Mouse (Mus musculus): ENCODE results near the gene Primpol. TPM values are rescaled to one million over a fixed set of nuclear protein-coding genes. Genes with fewer than 3 reads are reported as not detected.
"Not testable (repeated sequence)": the region's sequence is repeated elsewhere in the genome, so short reads cannot be mapped to it uniquely, and the experiment has no call there.

The Primpol gene
- polyA plus RNA-seq, 1 experiment from 2014 or later, result 7.6 TPM

DNA sequence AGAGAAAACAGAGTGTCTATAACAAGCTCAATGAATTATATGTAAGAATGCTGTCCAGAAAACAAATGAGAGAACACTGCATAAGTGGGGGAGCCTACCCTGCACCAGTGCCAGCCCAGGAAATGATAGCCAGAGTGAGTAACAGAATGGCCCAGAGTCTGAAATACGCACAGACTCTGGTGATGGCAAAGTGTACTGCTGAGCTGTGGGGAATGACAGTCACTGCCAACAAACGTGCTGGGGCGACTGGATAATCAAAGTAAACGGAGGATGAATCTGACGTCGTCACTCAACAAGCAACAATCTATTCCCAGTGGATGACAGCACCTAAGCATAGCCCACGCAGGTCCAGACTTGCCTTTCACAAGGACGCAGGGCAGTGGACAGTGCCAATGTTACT lies 23.9 kb downstream of the Primpol start:
- no peaks in the 10 kb centered on the region for H3K9me3 ChIP-seq (ENCODE audit: control insufficient read depth)
- no peak for TF ChIP-seq CTCF (IDR thresholded peaks at IDR 0.05; ENCODE audit: low read depth)
- no peak overlapping the region for H3K4me2 ChIP-seq (replicated peaks; ENCODE audit: low read depth)
- H3K27ac ChIP-seq (ENCODE audit: low read depth, low read length), result no peak overlapping the region
- no peak overlapping the region for H3K4me3 ChIP-seq (ENCODE audit: low read depth, low read length)
- WGBS, result 81% methylated on average over 8 of the region's 8 CpGs
- H3K36me3 ChIP-seq (ENCODE audit: control insufficient read depth, insufficient read depth), result peaks cover 6% of the 10 kb centered on the region; the same call in 1 of the 2 replicates
- H3K27me3 ChIP-seq (replicated peaks; ENCODE audit: control insufficient read depth, insufficient read depth, low read length), result no peaks in the 10 kb centered on the region
- H3K4me1 ChIP-seq (replicated peaks; ENCODE audit: control insufficient read depth, insufficient read depth, low read length), result no peaks in the 10 kb centered on the region
- no peak for ATAC-seq
- H3K9ac ChIP-seq (ENCODE audit: low read depth, low read length), result no peak overlapping the region

DNA sequence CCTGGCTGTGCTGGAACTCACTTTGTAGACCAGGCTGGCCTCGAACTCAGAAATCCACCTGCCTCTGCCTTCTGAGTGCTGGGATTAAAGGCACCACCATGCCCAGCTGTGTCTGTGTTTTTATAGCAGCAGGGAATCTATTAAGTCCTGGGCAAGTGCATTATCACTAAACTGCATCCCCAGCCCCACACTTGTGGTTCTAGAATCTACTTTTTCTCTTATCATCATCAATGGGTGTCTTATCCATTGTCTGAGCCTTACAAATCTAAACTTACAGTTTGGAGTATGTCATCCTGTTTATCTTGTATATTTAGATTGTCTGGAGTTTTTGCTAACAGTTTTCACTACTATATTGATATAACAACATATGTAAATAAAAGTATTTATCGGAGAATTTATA lies 28.3 kb downstream of the Primpol start:
- 93% methylated on average over 2 of the region's 2 CpGs for WGBS
- H3K4me3 ChIP-seq (ENCODE audit: low read depth, low read length), result no peak overlapping the region
- H3K9me3 ChIP-seq (ENCODE audit: control insufficient read depth), result no peaks in the 10 kb centered on the region
- no peak for TF ChIP-seq CTCF (IDR thresholded peaks at IDR 0.05; ENCODE audit: low read depth)
- no peaks in the 10 kb centered on the region for H3K4me1 ChIP-seq (replicated peaks; ENCODE audit: control insufficient read depth, insufficient read depth, low read length)
- no peak overlapping the region for H3K27ac ChIP-seq (ENCODE audit: low read depth, low read length)
- no peak overlapping the region for H3K9ac ChIP-seq (ENCODE audit: low read depth, low read length)
- no peak for ATAC-seq
- no peaks in the 10 kb centered on the region for H3K27me3 ChIP-seq (replicated peaks; ENCODE audit: control insufficient read depth, insufficient read depth, low read length)
- H3K4me2 ChIP-seq (replicated peaks; ENCODE audit: low read depth), result no peak overlapping the region
- H3K36me3 ChIP-seq (ENCODE audit: control insufficient read depth, insufficient read depth), result peaks cover 12% of the 10 kb centered on the region; the same call in 1 of the 2 replicates

DNA sequence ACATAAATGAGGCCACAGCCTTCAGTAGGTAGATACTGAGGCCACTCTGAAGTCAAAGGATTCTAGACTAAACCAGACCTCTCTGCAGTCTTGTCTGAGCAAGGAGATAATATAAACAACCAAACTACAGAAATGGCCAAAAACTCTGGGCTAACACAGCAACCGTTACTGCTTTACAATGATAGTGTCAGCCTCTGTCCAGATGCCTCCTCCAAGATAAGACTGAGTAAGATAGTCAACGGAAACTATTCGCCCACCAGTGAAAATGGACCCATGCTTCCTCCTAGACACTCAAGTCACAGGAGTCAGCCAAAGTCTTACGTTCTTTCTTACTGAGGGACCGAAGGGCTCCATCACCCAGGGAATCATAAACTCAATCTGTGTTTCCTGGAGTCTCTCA lies 29.1 kb downstream of the Primpol start:
- H3K4me3 ChIP-seq (ENCODE audit: low read depth, low read length), result no peak overlapping the region
- ATAC-seq, result no peak
- WGBS, result 76% methylated on average over 5 of the region's 5 CpGs
- no peak for TF ChIP-seq CTCF (IDR thresholded peaks at IDR 0.05; ENCODE audit: low read depth)
- H3K36me3 ChIP-seq (ENCODE audit: control insufficient read depth, insufficient read depth), result peaks cover 12% of the 10 kb centered on the region; the same call in 1 of the 2 replicates
- no peak overlapping the region for H3K4me2 ChIP-seq (replicated peaks; ENCODE audit: low read depth)
- no peak overlapping the region for H3K27ac ChIP-seq (ENCODE audit: low read depth, low read length)
- no peaks in the 10 kb centered on the region for H3K4me1 ChIP-seq (replicated peaks; ENCODE audit: control insufficient read depth, insufficient read depth, low read length)
- no peaks in the 10 kb centered on the region for H3K27me3 ChIP-seq (replicated peaks; ENCODE audit: control insufficient read depth, insufficient read depth, low read length)
- H3K9ac ChIP-seq (ENCODE audit: low read depth, low read length), result no peak overlapping the region
- no peaks in the 10 kb centered on the region for H3K9me3 ChIP-seq (ENCODE audit: control insufficient read depth)

DNA sequence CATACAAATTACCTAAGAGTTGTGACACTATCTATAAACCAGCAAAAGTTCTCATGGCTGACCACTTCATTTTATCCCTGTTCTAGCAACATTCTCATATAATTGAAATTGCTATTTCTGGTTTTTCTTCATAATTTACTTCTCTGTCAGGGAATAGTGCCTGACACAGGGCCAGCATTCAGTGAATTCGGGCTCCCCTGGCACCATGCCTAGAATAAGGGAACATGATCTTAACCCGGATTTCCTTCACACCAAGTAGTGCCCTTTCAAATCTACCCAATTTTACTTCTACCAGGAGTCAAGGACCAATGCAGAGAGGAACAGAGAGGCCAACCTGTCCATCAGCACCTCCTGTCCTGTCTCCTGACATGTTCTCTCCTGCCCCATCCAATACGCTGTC lies 31.4 kb downstream of the Primpol start:
- H3K9me3 ChIP-seq (ENCODE audit: control insufficient read depth), result no peaks in the 10 kb centered on the region
- WGBS, result 79% methylated on average over 3 of the region's 3 CpGs

DNA sequence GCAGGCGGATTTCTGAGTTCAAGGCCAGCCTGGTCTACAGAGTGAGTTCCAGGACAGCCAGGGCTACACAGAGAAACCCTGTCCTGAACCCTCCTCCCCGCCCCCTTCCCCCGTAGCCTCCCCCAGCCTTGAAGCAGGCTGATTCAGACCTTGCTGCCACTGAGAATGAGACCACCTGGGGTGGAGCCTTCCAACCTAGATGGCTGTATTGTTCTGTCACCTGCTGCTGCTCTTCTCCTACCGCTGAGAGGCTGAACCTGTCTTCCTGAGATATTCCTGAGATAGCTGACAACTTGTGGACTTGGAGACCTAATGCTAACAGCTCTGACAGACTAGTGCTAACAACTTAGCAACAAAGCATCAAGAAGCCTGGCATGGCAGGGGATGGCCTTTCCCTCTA lies 32.7 kb downstream of the Primpol start:
- H3K27me3 ChIP-seq (replicated peaks; ENCODE audit: control insufficient read depth, insufficient read depth, low read length); H3K4me2 ChIP-seq (replicated peaks; ENCODE audit: low read depth); H3K27ac ChIP-seq (ENCODE audit: low read depth, low read length); ATAC-seq; H3K4me1 ChIP-seq (replicated peaks; ENCODE audit: control insufficient read depth, insufficient read depth, low read length); H3K9me3 ChIP-seq (ENCODE audit: control insufficient read depth); H3K9ac ChIP-seq (ENCODE audit: low read depth, low read length); H3K4me3 ChIP-seq (ENCODE audit: low read depth, low read length): not testable (repeated sequence)
- WGBS, result 71% methylated on average over 4 of the region's 4 CpGs
- peaks cover 39% of the 10 kb centered on the region for H3K36me3 ChIP-seq (ENCODE audit: control insufficient read depth, insufficient read depth)

More for the DNA sequence above, 31.4 kb downstream of the Primpol start:
- no peak for TF ChIP-seq CTCF (IDR thresholded peaks at IDR 0.05; ENCODE audit: low read depth)
- H3K4me1 ChIP-seq (replicated peaks; ENCODE audit: control insufficient read depth, insufficient read depth, low read length), result no peaks in the 10 kb centered on the region
- ATAC-seq, result no peak
- H3K4me2 ChIP-seq (replicated peaks; ENCODE audit: low read depth), result no peak overlapping the region
- no peaks in the 10 kb centered on the region for H3K27me3 ChIP-seq (replicated peaks; ENCODE audit: control insufficient read depth, insufficient read depth, low read length)
- no peak overlapping the region for H3K4me3 ChIP-seq (ENCODE audit: low read depth, low read length)
- no peak overlapping the region for H3K27ac ChIP-seq (ENCODE audit: low read depth, low read length)
- no peak overlapping the region for H3K9ac ChIP-seq (ENCODE audit: low read depth, low read length)
- peaks cover 31% of the 10 kb centered on the region for H3K36me3 ChIP-seq (ENCODE audit: control insufficient read depth, insufficient read depth)

DNA sequence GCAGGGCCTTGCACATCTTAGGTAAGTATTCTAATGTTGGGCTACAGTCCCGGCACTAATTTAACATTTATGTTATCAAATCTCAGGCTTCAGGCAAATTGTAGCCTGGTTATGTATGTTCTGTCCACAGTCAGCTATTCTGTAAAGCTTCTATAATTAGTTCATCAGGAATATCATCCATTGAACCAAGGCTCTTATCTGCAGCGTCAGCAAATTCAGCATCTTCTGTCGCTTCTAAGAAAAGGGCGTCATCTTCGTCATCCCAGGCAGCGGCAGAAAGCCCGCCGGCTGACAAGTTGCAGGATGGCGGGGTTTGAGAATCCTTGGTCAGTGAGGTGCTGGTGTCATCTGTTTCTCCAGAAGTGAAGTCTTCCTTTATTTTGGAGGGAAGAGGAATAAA lies 38.2 kb downstream of the Primpol start:
- Histone ChIP-seq H3K9me3 (ENCODE audit: control insufficient read depth) (no peaks in the 10 kb centered on the region), H3K27me3 (replicated peaks; ENCODE audit: control insufficient read depth, insufficient read depth, low read length) (no peaks in the 10 kb centered on the region), H3K27ac (ENCODE audit: low read depth, low read length) (no peak overlapping the region), H3K4me1 (replicated peaks; ENCODE audit: control insufficient read depth, insufficient read depth, low read length) (no peaks in the 10 kb centered on the region), H3K4me2 (replicated peaks; ENCODE audit: low read depth) (no peak overlapping the region), H3K9ac (ENCODE audit: low read depth, low read length) (no peak overlapping the region), H3K36me3 (ENCODE audit: control insufficient read depth, insufficient read depth) (peaks cover 74% of the 10 kb centered on the region), H3K4me3 (ENCODE audit: low read depth, low read length) (no peak overlapping the region)
- no peak for ATAC-seq
- no peak for TF ChIP-seq CTCF (IDR thresholded peaks at IDR 0.05; ENCODE audit: low read depth)
- WGBS, result 93% methylated on average over 9 of the region's 9 CpGs

DNA sequence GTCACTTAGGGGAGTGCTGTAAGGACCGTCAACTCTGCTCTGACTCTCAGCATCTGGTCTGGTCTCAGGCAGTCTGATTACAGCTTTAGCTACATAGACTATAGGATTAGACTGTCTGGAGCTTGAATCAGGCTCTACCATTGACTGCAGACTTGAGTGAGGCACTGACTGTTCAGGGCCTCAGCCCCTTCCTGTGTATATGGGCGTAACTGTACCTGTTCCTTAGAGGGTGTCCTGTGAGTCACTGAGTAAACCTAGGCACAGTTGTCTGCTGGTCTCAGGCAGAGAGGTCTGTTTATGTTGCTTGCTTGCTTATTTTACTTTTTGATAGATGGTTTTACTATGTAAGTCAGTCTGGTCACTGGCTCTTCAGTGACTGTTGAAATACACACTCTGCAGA lies 43.0 kb downstream of the Primpol start:
- H3K27ac ChIP-seq (ENCODE audit: low read depth, low read length), result no peak overlapping the region
- WGBS, result 83% methylated on average over 2 of the region's 2 CpGs
- no peaks in the 10 kb centered on the region for H3K27me3 ChIP-seq (replicated peaks; ENCODE audit: control insufficient read depth, insufficient read depth, low read length)
- H3K4me1 ChIP-seq (replicated peaks; ENCODE audit: control insufficient read depth, insufficient read depth, low read length), result no peaks in the 10 kb centered on the region; the same call in 1 of the 2 replicates
- H3K36me3 ChIP-seq (ENCODE audit: control insufficient read depth, insufficient read depth), result peaks cover 42% of the 10 kb centered on the region
- H3K9me3 ChIP-seq (ENCODE audit: control insufficient read depth), result no peaks in the 10 kb centered on the region
- no peak for TF ChIP-seq CTCF (IDR thresholded peaks at IDR 0.05; ENCODE audit: low read depth)
- no peak for ATAC-seq
- no peak overlapping the region for H3K4me2 ChIP-seq (replicated peaks; ENCODE audit: low read depth)
- no peak overlapping the region for H3K4me3 ChIP-seq (ENCODE audit: low read depth, low read length)
- H3K9ac ChIP-seq (ENCODE audit: low read depth, low read length), result no peak overlapping the region
